Mouse (Mus musculus): Measurements from ENCODE around the gene Lrrc52. TPM values are rescaled to one million over a fixed set of nuclear protein-coding genes. Genes with fewer than 3 reads are reported as not detected.

The Lrrc52 gene
- not detected in 2 replicates for polyA plus RNA-seq (2011; ENCODE audit: insufficient read length, low read depth, missing spikeins)

- no peak for TF ChIP-seq POLR2A (IDR thresholded peaks at IDR 0.05; ENCODE audit: low read depth, low read length)
- Histone ChIP-seq H3K4me3 (ENCODE audit: insufficient read depth, low read length) (no peak within 1 kb of the TSS), H3K4me1 (ENCODE audit: control insufficient read depth, insufficient read depth, low read length) (no peaks in the 10 kb centered on the region), H3K27ac (ENCODE audit: insufficient read depth, low read length) (no peak within 1 kb of the TSS)
Measured at GRCm38 (mm10) chr1:167466765-167467426, at the start of gene Lrrc52. Gene Lrrc52, minus strand, starts transcription at chr1:167466780.

- Histone ChIP-seq H3K4me3 (ENCODE audit: insufficient read depth, low read length) (no peak overlapping the region), H3K4me1 (ENCODE audit: control insufficient read depth, insufficient read depth, low read length) (no peaks in the 10 kb centered on the region), H3K27ac (ENCODE audit: insufficient read depth, low read length) (no peak overlapping the region)
- TF ChIP-seq CTCF (IDR thresholded peaks at IDR 0.05; ENCODE audit: borderline replicate concordance, insufficient read depth, low read length) (no peak), POLR2A (IDR thresholded peaks at IDR 0.05; ENCODE audit: low read depth, low read length) (no peak)
Measured at GRCm38 (mm10) chr1:167511621-167512020, 45.0 kb upstream of the Lrrc52 start.

DNA sequence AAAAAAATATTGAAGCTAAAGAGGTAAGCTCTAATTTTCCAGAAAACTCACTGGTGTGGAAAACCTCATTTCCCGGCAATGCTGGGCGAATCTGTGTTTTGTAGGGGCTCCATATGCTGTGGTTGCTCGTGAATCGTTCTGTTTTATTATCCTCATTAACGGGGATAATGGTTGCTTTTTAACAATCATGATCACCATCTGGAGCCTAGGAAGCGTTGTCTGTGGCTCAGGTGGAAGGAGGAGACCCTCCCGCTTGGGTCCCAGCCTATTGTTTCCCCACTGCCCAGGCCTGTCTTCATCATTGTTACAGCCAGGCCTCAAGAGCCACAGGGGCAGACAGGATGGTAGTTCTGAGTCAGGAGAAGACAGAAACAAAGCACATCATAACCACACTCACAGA, 39.5 kb upstream of the Lrrc52 start:
- no peak overlapping the region for H3K4me3 ChIP-seq (ENCODE audit: insufficient read depth, low read length)
- no peaks in the 10 kb centered on the region for H3K4me1 ChIP-seq (ENCODE audit: control insufficient read depth, insufficient read depth, low read length)
- no peak overlapping the region for H3K27ac ChIP-seq (ENCODE audit: insufficient read depth, low read length)
- TF ChIP-seq CTCF (IDR thresholded peaks at IDR 0.05; ENCODE audit: borderline replicate concordance, insufficient read depth, low read length) (no peak), POLR2A (IDR thresholded peaks at IDR 0.05; ENCODE audit: low read depth, low read length) (no peak)

DNA sequence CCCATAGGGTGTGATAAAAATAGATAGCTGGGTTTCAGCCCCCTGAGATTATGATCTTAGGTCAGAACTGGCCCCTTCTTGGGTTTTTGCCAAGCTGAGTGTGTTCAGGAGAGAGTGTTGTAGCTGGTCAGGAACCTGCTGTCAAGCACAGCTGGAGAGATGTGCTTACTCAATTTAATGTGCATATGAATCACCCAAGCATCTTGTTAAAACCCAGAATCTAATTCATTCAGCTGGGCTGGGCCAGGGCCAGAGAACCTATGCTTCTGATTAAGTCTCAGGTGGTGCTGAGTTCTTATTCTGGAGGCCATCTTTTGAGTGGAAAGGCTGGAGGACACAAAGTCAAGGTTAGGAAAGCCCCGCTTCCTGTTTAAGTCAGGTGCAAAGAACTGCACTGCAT, 38.8 kb upstream of the Lrrc52 start:
- TF ChIP-seq POLR2A (IDR thresholded peaks at IDR 0.05; ENCODE audit: low read depth, low read length) (no peak), CTCF (IDR thresholded peaks at IDR 0.05; ENCODE audit: borderline replicate concordance, insufficient read depth, low read length) (no peak)
- Histone ChIP-seq H3K4me1 (ENCODE audit: control insufficient read depth, insufficient read depth, low read length) (no peaks in the 10 kb centered on the region), H3K27ac (ENCODE audit: insufficient read depth, low read length) (no peak overlapping the region), H3K4me3 (ENCODE audit: insufficient read depth, low read length) (no peak overlapping the region)

GRCm38 (mm10) chr1:167499097-167499850, 32.7 kb upstream of the Lrrc52 start:
- no peak overlapping the region for H3K27ac ChIP-seq (ENCODE audit: insufficient read depth, low read length)
- H3K4me3 ChIP-seq (ENCODE audit: insufficient read depth, low read length): no peak overlapping the region
- H3K4me1 ChIP-seq (ENCODE audit: control insufficient read depth, insufficient read depth, low read length): no peaks in the 10 kb centered on the region
- TF ChIP-seq POLR2A (IDR thresholded peaks at IDR 0.05; ENCODE audit: low read depth, low read length): no peak
- TF ChIP-seq CTCF (IDR thresholded peaks at IDR 0.05; ENCODE audit: borderline replicate concordance, insufficient read depth, low read length): no peak

DNA sequence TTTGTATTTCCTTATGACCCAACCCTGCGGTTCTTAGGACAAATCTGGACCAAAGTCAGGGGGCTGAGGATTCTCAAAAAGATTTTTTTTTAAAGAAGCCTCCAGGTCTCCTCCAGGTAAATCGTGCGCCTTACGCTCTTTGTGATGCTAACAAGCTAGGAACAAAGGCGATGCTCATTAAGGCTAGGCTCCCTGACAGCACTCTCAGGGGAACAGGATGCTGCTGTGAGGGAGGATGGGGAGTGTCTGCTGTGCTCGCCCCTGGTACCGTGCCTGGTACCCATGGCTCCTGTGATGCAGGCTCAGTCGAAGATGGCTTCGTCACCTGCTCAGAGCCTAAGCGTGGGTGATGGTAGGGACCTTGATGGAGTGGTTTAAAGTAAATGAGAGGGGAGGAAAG, 31.4 kb upstream of the Lrrc52 start:
- no peak overlapping the region for H3K27ac ChIP-seq (ENCODE audit: insufficient read depth, low read length)
- TF ChIP-seq POLR2A (IDR thresholded peaks at IDR 0.05; ENCODE audit: low read depth, low read length) (no peak), CTCF (IDR thresholded peaks at IDR 0.05; ENCODE audit: borderline replicate concordance, insufficient read depth, low read length) (no peak)
- H3K4me3 ChIP-seq (ENCODE audit: insufficient read depth, low read length): no peak overlapping the region
- no peaks in the 10 kb centered on the region for H3K4me1 ChIP-seq (ENCODE audit: control insufficient read depth, insufficient read depth, low read length)

DNA sequence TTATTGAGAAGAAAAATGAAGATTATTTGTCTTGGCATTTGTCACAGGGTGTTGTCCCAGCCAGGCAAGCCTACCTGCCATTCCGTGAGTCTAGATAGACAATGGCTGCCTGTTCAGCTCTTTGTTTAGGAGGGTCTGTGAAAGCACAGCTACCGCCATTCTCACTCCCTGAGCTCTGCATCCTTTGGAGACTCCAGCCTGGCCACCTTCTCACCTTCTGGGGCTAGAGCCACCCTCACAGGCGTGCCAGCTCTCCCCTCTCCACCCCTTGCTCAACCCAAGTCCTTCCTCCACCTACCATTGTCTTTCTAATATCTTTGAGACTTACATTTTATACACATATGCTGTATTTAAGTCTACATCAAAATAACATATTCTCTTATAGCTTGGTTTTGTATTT, 31.0 kb upstream of the Lrrc52 start:
- H3K27ac ChIP-seq (ENCODE audit: insufficient read depth, low read length): no peak overlapping the region
- no peak for TF ChIP-seq CTCF (IDR thresholded peaks at IDR 0.05; ENCODE audit: borderline replicate concordance, insufficient read depth, low read length)
- TF ChIP-seq POLR2A (IDR thresholded peaks at IDR 0.05; ENCODE audit: low read depth, low read length): no peak
- H3K4me1 ChIP-seq (ENCODE audit: control insufficient read depth, insufficient read depth, low read length): no peaks in the 10 kb centered on the region

DNA sequence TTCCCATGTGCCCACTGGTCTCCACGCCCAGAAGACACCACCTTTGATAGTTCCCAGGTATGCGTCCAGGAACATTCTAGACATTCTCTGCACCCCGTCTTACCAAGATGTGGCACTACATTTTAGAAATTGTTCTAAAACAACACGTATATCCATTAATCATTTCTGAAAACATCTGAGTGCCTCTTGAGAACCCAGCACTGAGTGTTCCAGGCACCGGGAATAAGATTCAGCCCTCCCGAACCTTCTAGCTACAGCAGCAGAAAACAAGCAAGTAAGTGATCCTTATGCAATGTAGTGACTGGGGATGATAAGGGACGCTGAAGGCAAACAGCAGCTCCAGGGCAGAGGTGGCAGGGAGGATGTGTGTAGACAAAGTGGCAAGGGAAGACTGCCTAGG, 24.9 kb upstream of the Lrrc52 start:
- H3K4me1 ChIP-seq (ENCODE audit: control insufficient read depth, insufficient read depth, low read length): no peaks in the 10 kb centered on the region
- TF ChIP-seq CTCF (IDR thresholded peaks at IDR 0.05; ENCODE audit: borderline replicate concordance, insufficient read depth, low read length): no peak
- no peak for TF ChIP-seq POLR2A (IDR thresholded peaks at IDR 0.05; ENCODE audit: low read depth, low read length)

More for the DNA sequence above, 31.0 kb upstream of the Lrrc52 start:
- no peak overlapping the region for H3K4me3 ChIP-seq (ENCODE audit: insufficient read depth, low read length)

DNA sequence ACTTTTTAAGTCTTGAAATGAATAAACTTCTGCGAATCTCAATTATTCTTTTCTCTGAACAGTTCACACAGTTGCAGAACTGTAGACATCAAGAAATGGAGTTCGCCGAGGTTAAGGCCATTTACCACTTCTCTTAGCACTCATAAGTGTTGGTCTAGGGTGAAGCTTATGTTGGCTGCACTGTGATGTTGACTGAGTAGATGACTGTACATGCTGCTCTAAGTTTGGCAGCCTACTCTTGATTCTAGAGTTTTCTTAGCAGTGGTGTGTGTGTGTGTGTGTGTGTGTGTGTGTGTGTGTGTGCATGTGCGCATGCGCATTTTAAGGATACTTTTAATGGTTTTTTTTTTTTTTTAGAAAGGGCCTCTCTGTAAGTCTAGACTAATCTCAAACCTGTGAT, 21.4 kb upstream of the Lrrc52 start:
- TF ChIP-seq CTCF (IDR thresholded peaks at IDR 0.05; ENCODE audit: borderline replicate concordance, insufficient read depth, low read length) (no peak), POLR2A (IDR thresholded peaks at IDR 0.05; ENCODE audit: low read depth, low read length) (no peak)
- H3K4me1 ChIP-seq (ENCODE audit: control insufficient read depth, insufficient read depth, low read length): no peaks in the 10 kb centered on the region
- no peak overlapping the region for H3K27ac ChIP-seq (ENCODE audit: insufficient read depth, low read length)
- H3K4me3 ChIP-seq (ENCODE audit: insufficient read depth, low read length): no peak overlapping the region

More for the DNA sequence above, 24.9 kb upstream of the Lrrc52 start:
- Histone ChIP-seq H3K4me3 (ENCODE audit: insufficient read depth, low read length) (no peak overlapping the region), H3K27ac (ENCODE audit: insufficient read depth, low read length) (no peak overlapping the region)

DNA sequence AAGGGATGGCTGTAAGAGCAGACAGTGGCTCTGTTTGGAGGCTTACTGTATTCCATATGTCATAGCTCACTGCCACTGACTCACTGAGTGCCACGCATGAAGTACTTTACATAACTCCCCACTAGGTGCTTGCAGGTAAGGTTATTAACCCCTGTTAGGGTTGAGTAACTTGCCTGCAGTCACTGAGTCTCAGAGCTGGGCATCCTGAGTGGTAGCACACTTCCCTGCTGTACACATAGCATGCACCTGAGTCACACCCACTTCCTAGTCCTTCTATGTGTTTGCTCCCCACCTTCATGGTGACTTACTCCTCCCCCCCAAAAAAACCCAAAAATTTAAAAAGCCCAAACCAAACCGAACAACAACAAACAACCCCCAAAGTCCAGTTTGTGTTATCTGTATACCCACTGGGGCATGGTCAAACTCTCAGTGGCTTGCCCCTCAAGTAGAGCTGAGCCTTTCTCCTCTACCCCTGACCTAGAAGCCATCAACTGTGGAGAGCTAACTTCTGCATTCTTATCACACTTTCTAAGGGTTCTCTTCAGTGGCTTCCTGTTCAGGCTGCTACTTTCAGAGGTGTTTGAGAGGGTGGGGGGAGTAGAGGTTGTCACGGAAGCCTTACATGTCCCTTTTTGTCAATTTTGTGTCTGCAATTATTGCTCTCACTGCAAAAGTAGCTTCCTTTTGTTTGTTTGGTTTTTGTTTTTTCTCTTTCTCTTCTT, 20.5 kb upstream of the Lrrc52 start:
- TF ChIP-seq CTCF (IDR thresholded peaks at IDR 0.05; ENCODE audit: borderline replicate concordance, insufficient read depth, low read length) (no peak), POLR2A (IDR thresholded peaks at IDR 0.05; ENCODE audit: low read depth, low read length) (no peak)
- Histone ChIP-seq H3K4me3 (ENCODE audit: insufficient read depth, low read length) (no peak overlapping the region), H3K27ac (ENCODE audit: insufficient read depth, low read length) (no peak overlapping the region), H3K4me1 (ENCODE audit: control insufficient read depth, insufficient read depth, low read length) (no peaks in the 10 kb centered on the region)

Measured in embryonic fibroblast, embryonic 13.5 days (primary cell).